ENCODE assay signal across 26 mouse cellular contexts in the genomic region with DNA sequence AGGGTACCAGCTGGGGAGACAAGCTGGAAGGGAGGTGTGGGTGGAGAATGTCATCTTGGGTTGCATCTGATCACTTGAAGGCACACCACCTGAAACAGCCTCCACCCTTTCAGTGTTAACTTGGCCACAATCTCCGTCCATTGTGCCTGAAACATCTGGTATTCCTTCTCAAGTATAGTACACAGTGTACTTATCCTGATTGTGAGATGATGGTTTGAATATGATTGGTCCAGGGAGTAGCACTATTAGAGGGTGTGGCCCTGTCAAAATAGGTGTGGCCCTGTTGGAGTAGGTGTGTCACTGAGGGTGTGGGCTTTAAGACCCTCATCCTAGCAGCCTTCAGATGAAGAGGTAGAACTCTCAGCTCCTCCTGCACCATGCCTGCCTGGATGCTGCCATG. TPM values are rescaled to one million over a fixed set of nuclear protein-coding genes. Genes with fewer than 3 reads are reported as not detected.
DNase-seq lines count a peak whose midpoint lies in the region; ATAC-seq and TF ChIP-seq lines count a peak whose summit lies in the region.
"Had no signal": no experiment of that assay in that cellular context is flagged by ENCODE, and none has a peak within 500 bp of the region (broad histone marks: within the 10 kb centered on the region; RNA-seq: fewer than 3 reads in every experiment).

No protein-coding gene starts in this region.

- H3K4me2 ChIP-seq in liver, embryonic 13.5 days: no peak overlapping the region
- H3K4me2 ChIP-seq in stomach, embryonic 15.5 days: no peak overlapping the region
- H3K4me2 ChIP-seq in stomach, postnatal 0 days (replicated peaks; ENCODE audit: low read depth): no peak overlapping the region
- H3K4me2 ChIP-seq: embryonic facial prominence, embryonic 13.5 days; forebrain, embryonic 13.5 days; heart, embryonic 11.5 days; hindbrain, embryonic 13.5 days had no signal

- DNase-seq in heart, adult 11 months: peak; percentile 61
- no peak for DNase-seq in heart, postnatal 14 days
- DNase-seq in liver, embryonic 13.5 days: no peak
- no peak for DNase-seq in liver
- no peak for DNase-seq in stomach, postnatal 0 days (ENCODE audit: low spot score)
- DNase-seq: adrenal gland, adult 8-10 months; adrenal gland, postnatal 25 days; cerebellum, adult 11-12 months; cerebellum, adult 8-10 months; cerebellum, postnatal 10 days; cerebellum, postnatal 36 days; embryo, embryonic 11 days; gastrocnemius, postnatal 14 days; heart, adult 2 months; heart, postnatal 36 days had no signal

- no peaks in the 10 kb centered on the region for H3K36me3 ChIP-seq in liver, embryonic 13.5 days
- H3K36me3 ChIP-seq in stomach, embryonic 15.5 days: no peaks in the 10 kb centered on the region
- no peaks in the 10 kb centered on the region for H3K36me3 ChIP-seq in stomach, postnatal 0 days (ENCODE audit: control insufficient read depth, insufficient read depth, low read length)
- H3K36me3 ChIP-seq: embryonic facial prominence, embryonic 10.5 days; embryonic facial prominence, embryonic 13.5 days; forebrain, embryonic 10.5 days; hindbrain, embryonic 10.5 days; hindbrain, embryonic 13.5 days had no signal

- 60% methylated on average over 1 of the region's 1 CpGs for WGBS in liver, embryonic 13.5 days (ENCODE audit: insufficient replicate concordance)
- WGBS in stomach, embryonic 15.5 days: 71% methylated on average over 1 of the region's 1 CpGs
- WGBS in stomach, postnatal 0 days: 68% methylated on average over 1 of the region's 1 CpGs

- no peak overlapping the region for H3K27ac ChIP-seq in liver, embryonic 13.5 days
- no peak overlapping the region for H3K27ac ChIP-seq in stomach, embryonic 15.5 days
- H3K27ac ChIP-seq in stomach, postnatal 0 days (replicated peaks): no peak overlapping the region
- H3K27ac ChIP-seq: embryonic facial prominence, embryonic 10.5 days; embryonic facial prominence, embryonic 13.5 days; forebrain, embryonic 10.5 days; forebrain, embryonic 13.5 days; heart, adult 2 months; hindbrain, embryonic 10.5 days; hindbrain, embryonic 13.5 days had no signal

- H3K9me3 ChIP-seq in liver, embryonic 13.5 days (replicated peaks): no peaks in the 10 kb centered on the region
- no peaks in the 10 kb centered on the region for H3K9me3 ChIP-seq in stomach, embryonic 15.5 days
- no peaks in the 10 kb centered on the region for H3K9me3 ChIP-seq in stomach, postnatal 0 days (ENCODE audit: control insufficient read depth, low read length)
- H3K9me3 ChIP-seq: embryonic facial prominence, embryonic 10.5 days; embryonic facial prominence, embryonic 13.5 days; forebrain, embryonic 10.5 days; forebrain, embryonic 13.5 days; hindbrain, embryonic 10.5 days; hindbrain, embryonic 13.5 days had no signal

- no peak overlapping the region for H3K4me3 ChIP-seq in liver, embryonic 13.5 days (replicated peaks)
- no peak overlapping the region for H3K4me3 ChIP-seq in stomach, embryonic 15.5 days (replicated peaks)
- H3K4me3 ChIP-seq in stomach, postnatal 0 days (ENCODE audit: low read depth, low read length): no peak overlapping the region
- H3K4me3 ChIP-seq: embryonic facial prominence, embryonic 10.5 days; embryonic facial prominence, embryonic 13.5 days; forebrain, embryonic 10.5 days; forebrain, embryonic 13.5 days; heart, adult 2 months; hindbrain, embryonic 10.5 days; hindbrain, embryonic 13.5 days had no signal

- H3K27me3 ChIP-seq in liver, embryonic 13.5 days: no peaks in the 10 kb centered on the region; the same call in 1 of the 2 replicates
- H3K27me3 ChIP-seq in stomach, embryonic 15.5 days (replicated peaks): no peaks in the 10 kb centered on the region
- no peaks in the 10 kb centered on the region for H3K27me3 ChIP-seq in stomach, postnatal 0 days (ENCODE audit: control insufficient read depth, insufficient read depth, low read length)
- H3K27me3 ChIP-seq: embryonic facial prominence, embryonic 13.5 days; forebrain, embryonic 13.5 days; hindbrain, embryonic 13.5 days had no signal

- no peak for TF ChIP-seq EP300 in stomach, postnatal 0 days (optimal IDR thresholded peaks at IDR 0.05)

- peaks cover 28% of the 10 kb centered on the region for H3K4me1 ChIP-seq in liver, embryonic 13.5 days (replicated peaks)
- no peaks in the 10 kb centered on the region for H3K4me1 ChIP-seq in stomach, embryonic 15.5 days
- no peaks in the 10 kb centered on the region for H3K4me1 ChIP-seq in stomach, postnatal 0 days (replicated peaks; ENCODE audit: control insufficient read depth, insufficient read depth)
- H3K4me1 ChIP-seq: embryonic facial prominence, embryonic 10.5 days; embryonic facial prominence, embryonic 13.5 days; forebrain, embryonic 10.5 days; forebrain, embryonic 13.5 days; hindbrain, embryonic 10.5 days had no signal

- peak; percentile 64 for ATAC-seq in liver, embryonic 13.5 days (ENCODE audit: low read depth)
- ATAC-seq in stomach, embryonic 15.5 days (ENCODE audit: insufficient read depth, low FRiP score, low read depth): peak; percentile 34; the same call in 1 of the 2 replicates
- no peak; the same call in 1 of the 2 replicates for ATAC-seq in stomach, postnatal 0 days (ENCODE audit: low FRiP score, low TSS enrichment)
- ATAC-seq: activated CD4-positive, CD25-positive, alpha-beta regulatory T cell, adult 4 months; forebrain, embryonic 13.5 days; forebrain, embryonic 16.5 days; hindbrain, embryonic 16.5 days had no signal

- H3K9ac ChIP-seq in liver, embryonic 13.5 days: no peak overlapping the region
- no peak overlapping the region for H3K9ac ChIP-seq in stomach, embryonic 15.5 days
- H3K9ac ChIP-seq in stomach, postnatal 0 days (ENCODE audit: low read length): no peak overlapping the region
- H3K9ac ChIP-seq: embryonic facial prominence, embryonic 13.5 days; forebrain, embryonic 13.5 days; hindbrain, embryonic 13.5 days had no signal

- TF ChIP-seq CTCF in stomach, postnatal 0 days (IDR thresholded peaks at IDR 0.05; ENCODE audit: low read depth): no peak

- intact Hi-C loops in heart, postnatal 14 days (cut with DNase I): loop anchor here (5.0 kb wide), 2 partner anchors 88 to 143 kb away; no protein-coding TSS in a partner anchor

RNA-seq across cellular contexts. Expression of gene Wasf3, which starts 50.4 kb away (rescaled TPM):
- under 1 TPM; 0.31 to 0.39 TPM for total RNA-seq in heart, postnatal 14 days (2021)
- polyA plus RNA-seq in liver, embryonic 13.5 days (2015; fragmentation: Nextera tagmentation; extraction: Ambion mirVana): 0.05 and 0.10 TPM in 2 replicates
- 1.8 TPM in 2 replicates for polyA plus RNA-seq in stomach, embryonic 15.5 days (2015; fragmentation: Nextera tagmentation; extraction: Ambion mirVana)
- 0.45 and 0.50 TPM in 2 replicates for polyA plus RNA-seq in stomach, postnatal 0 days (2015; fragmentation: Nextera tagmentation; extraction: Ambion mirVana)
- polyA plus RNA-seq: activated CD4-positive, CD25-positive, alpha-beta regulatory T cell, adult 4 months had no signal
